Mouse (Mus musculus): Measurements from ENCODE around the gene Col4a2. TPM values are rescaled to one million over a fixed set of nuclear protein-coding genes. Genes with fewer than 3 reads are reported as not detected.

The Col4a2 gene
- polyA plus RNA-seq, 1 experiment from 2014 or later = 47.2 TPM

DNA sequence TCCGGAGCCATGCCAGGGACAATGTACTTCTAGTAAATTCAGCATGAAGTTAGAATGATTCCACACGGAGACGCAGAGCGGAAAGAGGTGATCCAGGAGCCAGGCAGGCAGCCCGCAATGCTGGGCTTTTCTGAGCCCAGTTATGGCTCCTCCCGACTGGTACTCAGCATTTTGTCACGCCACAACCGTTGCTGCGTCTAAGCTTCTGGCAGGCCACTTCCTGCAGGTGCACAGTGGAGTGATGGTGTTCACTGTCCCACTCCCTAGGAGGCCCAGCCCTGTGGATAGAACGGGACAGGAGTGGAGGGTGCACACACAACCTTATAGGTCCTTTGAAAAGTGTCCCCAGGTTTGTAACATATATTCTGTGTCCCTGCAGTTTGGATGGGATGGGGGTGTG is 83.0 kb downstream of the Col4a2 start:
- TF ChIP-seq EP300 (optimal IDR thresholded peaks at IDR 0.05) (no peak), CTCF (IDR thresholded peaks at IDR 0.05; ENCODE audit: low read depth) (no peak)
- peaks cover 2% of the 10 kb centered on the region; the same call in 1 of the 2 replicates for H3K4me1 ChIP-seq (replicated peaks; ENCODE audit: control insufficient read depth, insufficient read depth)

GRCm38 (mm10) chr8:11396111-11396510 is 83.5 kb downstream of the Col4a2 start:
- peaks cover 2% of the 10 kb centered on the region; the same call in 1 of the 2 replicates for H3K4me1 ChIP-seq (replicated peaks; ENCODE audit: control insufficient read depth, insufficient read depth)
- DNase-seq (ENCODE audit: low spot score) = no peak
- H3K36me3 ChIP-seq (ENCODE audit: control insufficient read depth, insufficient read depth, low read length) = no peaks in the 10 kb centered on the region; the same call in 1 of the 2 replicates
- no peak for TF ChIP-seq CTCF (IDR thresholded peaks at IDR 0.05; ENCODE audit: low read depth)
- no peak for TF ChIP-seq EP300 (optimal IDR thresholded peaks at IDR 0.05)
- H3K4me2 ChIP-seq (replicated peaks; ENCODE audit: low read depth) = no peak overlapping the region
- no peaks in the 10 kb centered on the region for H3K9me3 ChIP-seq (ENCODE audit: control insufficient read depth, low read length)
- no peak for ATAC-seq (ENCODE audit: low FRiP score, low TSS enrichment)
- WGBS = 49% methylated on average over 7 of the region's 7 CpGs
- no peak overlapping the region for H3K27ac ChIP-seq (replicated peaks)
- H3K27me3 ChIP-seq (ENCODE audit: control insufficient read depth, insufficient read depth, low read length) = no peaks in the 10 kb centered on the region
- no peak overlapping the region for H3K9ac ChIP-seq (ENCODE audit: low read length)
- no peak overlapping the region for H3K4me3 ChIP-seq (ENCODE audit: low read depth, low read length)

More for the DNA sequence above, 83.0 kb downstream of the Col4a2 start:
- DNase-seq (ENCODE audit: low spot score) (no peak), ATAC-seq (ENCODE audit: low FRiP score, low TSS enrichment) (no peak)
- H3K36me3 ChIP-seq (ENCODE audit: control insufficient read depth, insufficient read depth, low read length) = no peaks in the 10 kb centered on the region; the same call in 1 of the 2 replicates
- no peak overlapping the region for H3K9ac ChIP-seq (ENCODE audit: low read length)
- H3K4me2 ChIP-seq (replicated peaks; ENCODE audit: low read depth) = no peak overlapping the region
- no peak overlapping the region for H3K4me3 ChIP-seq (ENCODE audit: low read depth, low read length)
- H3K27me3 ChIP-seq (ENCODE audit: control insufficient read depth, insufficient read depth, low read length) = no peaks in the 10 kb centered on the region
- H3K9me3 ChIP-seq (ENCODE audit: control insufficient read depth, low read length) = no peaks in the 10 kb centered on the region
- WGBS = 77% methylated on average over 10 of the region's 10 CpGs
- H3K27ac ChIP-seq (replicated peaks) = no peak overlapping the region

DNA sequence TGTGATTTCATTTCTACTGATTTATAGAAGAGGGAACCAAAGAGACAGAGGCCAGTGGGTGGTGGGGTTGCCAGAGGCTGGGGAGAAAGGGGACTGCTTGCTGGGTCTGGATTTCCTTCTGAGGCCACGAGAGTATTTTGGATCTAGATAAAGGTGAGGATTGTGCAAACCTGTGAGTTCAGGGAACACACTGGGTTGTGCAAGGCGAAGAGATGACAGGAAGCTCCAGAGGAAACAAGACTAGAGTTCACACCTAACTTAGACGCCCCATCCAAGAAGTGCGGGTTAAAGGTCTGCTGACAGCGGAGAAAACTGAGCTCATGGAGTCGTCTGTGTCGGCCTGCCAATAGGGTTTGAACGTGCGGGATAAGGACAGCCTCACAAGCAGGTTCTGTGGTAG is 84.5 kb downstream of the Col4a2 start:
- DNase-seq (ENCODE audit: low spot score) = no peak

DNA sequence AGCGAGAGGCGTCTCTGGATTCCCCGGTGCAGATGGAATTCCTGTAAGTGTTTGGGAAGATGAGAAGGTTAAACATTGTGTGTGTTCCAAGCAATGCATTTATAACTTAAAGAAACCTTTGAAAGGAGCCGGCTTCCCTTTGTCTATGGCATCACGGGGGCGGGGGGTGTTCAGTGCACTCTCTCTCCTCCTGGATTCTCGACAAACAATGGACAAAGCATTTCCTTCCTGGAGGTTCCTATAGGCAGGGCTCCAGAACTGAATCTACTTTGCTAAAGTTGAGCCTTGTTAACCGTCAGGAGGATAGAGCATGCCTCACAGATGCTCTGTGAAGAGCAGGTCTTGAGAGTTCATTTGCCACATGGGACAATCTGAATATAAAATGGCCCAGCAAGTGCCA is 87.1 kb downstream of the Col4a2 start:
- 28% methylated on average over 8 of the region's 8 CpGs for WGBS
- Histone ChIP-seq H3K4me3 (ENCODE audit: low read depth, low read length) (no peak overlapping the region), H3K9ac (ENCODE audit: low read length) (no peak overlapping the region), H3K4me1 (replicated peaks; ENCODE audit: control insufficient read depth, insufficient read depth) (no peaks in the 10 kb centered on the region; the same call in 1 of the 2 replicates), H3K9me3 (ENCODE audit: control insufficient read depth, low read length) (no peaks in the 10 kb centered on the region), H3K27ac (replicated peaks) (peak overlapping the region; percentile 35; the same call in 1 of the 2 replicates), H3K27me3 (ENCODE audit: control insufficient read depth, insufficient read depth, low read length) (no peaks in the 10 kb centered on the region), H3K36me3 (ENCODE audit: control insufficient read depth, insufficient read depth, low read length) (peaks cover 4% of the 10 kb centered on the region; the same call in 1 of the 2 replicates), H3K4me2 (replicated peaks; ENCODE audit: low read depth) (no peak overlapping the region)
- no peak for ATAC-seq (ENCODE audit: low FRiP score, low TSS enrichment)
- DNase-seq (ENCODE audit: low spot score) = no peak
- no peak for TF ChIP-seq EP300 (optimal IDR thresholded peaks at IDR 0.05)
- TF ChIP-seq CTCF (IDR thresholded peaks at IDR 0.05; ENCODE audit: low read depth) = no peak

More for the DNA sequence above, 84.5 kb downstream of the Col4a2 start:
- TF ChIP-seq EP300 (optimal IDR thresholded peaks at IDR 0.05) = no peak
- no peak for TF ChIP-seq CTCF (IDR thresholded peaks at IDR 0.05; ENCODE audit: low read depth)
- Histone ChIP-seq H3K4me2 (replicated peaks; ENCODE audit: low read depth) (no peak overlapping the region), H3K27me3 (ENCODE audit: control insufficient read depth, insufficient read depth, low read length) (no peaks in the 10 kb centered on the region), H3K9me3 (ENCODE audit: control insufficient read depth, low read length) (no peaks in the 10 kb centered on the region), H3K9ac (ENCODE audit: low read length) (no peak overlapping the region), H3K4me3 (ENCODE audit: low read depth, low read length) (no peak overlapping the region), H3K36me3 (ENCODE audit: control insufficient read depth, insufficient read depth, low read length) (no peaks in the 10 kb centered on the region; the same call in 1 of the 2 replicates), H3K27ac (replicated peaks) (no peak overlapping the region), H3K4me1 (replicated peaks; ENCODE audit: control insufficient read depth, insufficient read depth) (peaks cover 2% of the 10 kb centered on the region; the same call in 1 of the 2 replicates)
- 75% methylated on average over 9 of the region's 9 CpGs for WGBS
- ATAC-seq (ENCODE audit: low FRiP score, low TSS enrichment) = no peak

- Histone ChIP-seq H3K27ac (replicated peaks) (peak overlapping the region; percentile 79), H3K9ac (ENCODE audit: low read length) (no peak overlapping the region), H3K4me2 (replicated peaks; ENCODE audit: low read depth) (no peak overlapping the region), H3K9me3 (ENCODE audit: control insufficient read depth, low read length) (no peaks in the 10 kb centered on the region), H3K4me3 (ENCODE audit: low read depth, low read length) (no peak overlapping the region), H3K27me3 (ENCODE audit: control insufficient read depth, insufficient read depth, low read length) (no peaks in the 10 kb centered on the region), H3K36me3 (ENCODE audit: control insufficient read depth, insufficient read depth, low read length) (peaks cover 4% of the 10 kb centered on the region; the same call in 1 of the 2 replicates), H3K4me1 (replicated peaks; ENCODE audit: control insufficient read depth, insufficient read depth) (no peaks in the 10 kb centered on the region; the same call in 1 of the 2 replicates)
- TF ChIP-seq CTCF (IDR thresholded peaks at IDR 0.05; ENCODE audit: low read depth) (no peak), EP300 (optimal IDR thresholded peaks at IDR 0.05) (no peak)
- ATAC-seq (ENCODE audit: low FRiP score, low TSS enrichment) = peak; percentile 92
- DNase-seq (ENCODE audit: low spot score) = peak; percentile 67
- 17% methylated on average over 8 of the region's 8 CpGs for WGBS
Measured at GRCm38 (mm10) chr8:11400244-11400643, 87.6 kb downstream of the Col4a2 start.

- H3K4me2 ChIP-seq (replicated peaks; ENCODE audit: low read depth) = no peak overlapping the region
- WGBS = 96% methylated on average over 5 of the region's 5 CpGs
- no peak for DNase-seq (ENCODE audit: low spot score)
- H3K27ac ChIP-seq (replicated peaks) = peak overlapping the region; percentile 79
- TF ChIP-seq CTCF (IDR thresholded peaks at IDR 0.05; ENCODE audit: low read depth) (no peak), EP300 (optimal IDR thresholded peaks at IDR 0.05) (no peak)
- no peak overlapping the region for H3K9ac ChIP-seq (ENCODE audit: low read length)
- no peak for ATAC-seq (ENCODE audit: low FRiP score, low TSS enrichment)
- no peaks in the 10 kb centered on the region for H3K27me3 ChIP-seq (ENCODE audit: control insufficient read depth, insufficient read depth, low read length)
- H3K4me3 ChIP-seq (ENCODE audit: low read depth, low read length) = no peak overlapping the region
- H3K36me3 ChIP-seq (ENCODE audit: control insufficient read depth, insufficient read depth, low read length) = peaks cover 4% of the 10 kb centered on the region; the same call in 1 of the 2 replicates
- H3K4me1 ChIP-seq (replicated peaks; ENCODE audit: control insufficient read depth, insufficient read depth) = no peaks in the 10 kb centered on the region; the same call in 1 of the 2 replicates
- H3K9me3 ChIP-seq (ENCODE audit: control insufficient read depth, low read length) = no peaks in the 10 kb centered on the region
Measured at GRCm38 (mm10) chr8:11401183-11401582, 88.6 kb downstream of the Col4a2 start.
